Mouse (Mus musculus) neural tube, embryonic 13.5 days (tissue): ENCODE data around the gene Pot1a. TPM values are rescaled to one million over a fixed set of nuclear protein-coding genes. Genes with fewer than 3 reads are reported as not detected.

Experiments
- ATAC-seq: fragments of 200-750 bp; cut with Nextera tagmentation; 2 replicates; pipeline ENCODE4 v1.8.0; 2017; ENCODE audit warnings: low read depth, mild to moderate bottlenecking, moderate TSS enrichment, moderate library complexity
- H3K27ac ChIP-seq: fragments of 300-500 bp; sonication (generic); replicated peaks from 2 replicates; pipeline ENCODE4 v1.5.1; 2015; ENCODE audit warnings: moderate library complexity, mild to moderate bottlenecking, inconsistent platforms
- H3K27me3 ChIP-seq: fragments of 300-500 bp; sonication (generic); 2 replicates; pipeline ENCODE4 v1.6.1; 2015; ENCODE audit warnings: mild to moderate bottlenecking, inconsistent platforms
- H3K36me3 ChIP-seq: fragments of 300-500 bp; sonication (generic); 2 replicates; pipeline ENCODE4 v1.6.1; 2015; ENCODE audit warnings: mild to moderate bottlenecking, inconsistent platforms
- H3K4me1 ChIP-seq: fragments of 300-500 bp; sonication (generic); replicated peaks from 2 replicates; pipeline ENCODE4 v1.6.1; 2015; ENCODE audit warnings: inconsistent platforms
- H3K4me2 ChIP-seq: fragments of 300-500 bp; sonication (generic); 2 replicates; pipeline ENCODE4 v1.6.1; 2015; ENCODE audit warnings: inconsistent platforms, mild to moderate bottlenecking, moderate library complexity
- H3K4me3 ChIP-seq: fragments of 300-500 bp; sonication (generic); 2 replicates; pipeline ENCODE4 v1.5.1; 2015; ENCODE audit warnings: mild to moderate bottlenecking, inconsistent platforms
- H3K9ac ChIP-seq: fragments of 300-500 bp; sonication (generic); 2 replicates; pipeline ENCODE4 v1.6.1; 2015; ENCODE audit warnings: moderate library complexity, mild to moderate bottlenecking, inconsistent platforms
- H3K9me3 ChIP-seq: fragments of 300-500 bp; sonication (generic); 2 replicates; pipeline ENCODE4 v1.6.1; 2016; ENCODE audit warnings: inconsistent platforms
- WGBS: fragments of 180-500 bp; shearing (Covaris S2); methylation state at CpG from one replicate; pipeline ENCODE4 v1.1.7; 2015; 5-methylcytosine and 5-hydroxymethylcytosine counted together
- polyA plus RNA-seq: library from polyadenylated mRNA; unstranded; fragments of >200 nt; fragmentation: Nextera tagmentation; extraction: Ambion mirVana; gene quantifications from 2 replicates; pipeline ENCODE4 v1.2.1, GENCODE M21; 2015

Pot1a gene
- 28.5 and 32.8 TPM in 2 replicates for polyA plus RNA-seq

DNA sequence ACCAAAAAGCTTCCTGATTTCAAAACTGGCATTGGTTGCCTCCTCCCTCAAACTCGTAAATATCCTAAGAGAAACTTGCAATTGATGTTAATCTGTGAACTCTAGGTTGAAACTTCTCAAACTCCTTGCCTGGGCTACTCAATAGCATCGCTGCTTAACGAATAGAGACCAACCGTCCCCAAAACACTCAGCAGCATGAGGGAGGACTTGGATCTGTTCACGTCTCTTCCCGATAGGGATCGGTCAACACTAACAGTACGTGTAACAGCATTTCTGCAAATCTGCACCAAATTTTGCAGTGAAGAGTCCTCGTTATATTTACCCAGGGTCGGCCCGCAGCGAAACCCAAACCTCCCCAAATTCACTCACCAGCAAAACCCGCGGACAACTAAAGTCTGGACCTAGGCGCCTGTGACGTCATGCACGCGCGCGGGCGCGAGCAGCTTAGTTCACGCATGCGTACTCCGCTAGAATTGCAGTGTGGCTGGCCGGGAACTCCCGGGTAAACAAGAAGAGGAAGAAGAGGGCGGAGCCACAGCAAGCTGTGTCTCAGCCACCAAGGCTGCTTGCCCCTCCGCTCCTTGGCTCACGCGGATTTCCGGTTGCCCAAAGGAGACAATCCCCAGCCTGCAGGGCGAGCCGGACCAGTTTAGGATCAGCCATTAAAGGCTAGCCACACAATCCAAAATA is at the start of gene Pot1a:
TSS of gene Pot1a (minus strand) at position 441 of the 690 bp plus-strand sequence.
- H3K4me3 ChIP-seq = peak within 1 kb of the TSS; percentile 61

DNA sequence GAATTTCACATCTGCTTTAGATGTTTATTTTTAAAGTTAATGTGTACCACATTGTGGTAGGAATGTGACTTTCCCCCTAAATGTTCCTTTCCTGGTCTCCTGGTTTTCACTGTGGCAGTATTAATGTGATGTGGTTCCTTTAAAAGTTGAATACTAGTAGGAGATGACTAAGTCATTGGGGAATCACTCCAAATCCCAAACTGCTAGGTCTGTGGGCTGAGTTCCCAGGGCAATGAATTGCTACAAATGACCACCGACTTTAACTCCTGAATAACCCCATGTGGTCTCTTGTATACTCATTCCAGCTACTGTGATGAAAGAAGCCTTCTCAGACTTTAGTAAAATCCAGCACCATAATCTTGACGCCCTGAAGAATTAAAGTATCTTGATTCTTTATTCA is 27.2 kb upstream of the Pot1a start:
- 30% methylated on average over 2 of the region's 2 CpGs for WGBS
- Histone ChIP-seq H3K27ac (no peak overlapping the region), H3K36me3 (no peaks in the 10 kb centered on the region), H3K9ac (no peak overlapping the region), H3K9me3 (no peaks in the 10 kb centered on the region), H3K4me1 (no peaks in the 10 kb centered on the region), H3K4me3 (no peak overlapping the region), H3K4me2 (no peak overlapping the region), H3K27me3 (no peaks in the 10 kb centered on the region)
- ATAC-seq = no peak

More for the DNA sequence above, at the start of gene Pot1a:
- Histone ChIP-seq H3K36me3 (0 out of 2 replicates have a peak, but pooled peaks cover under 1% of the 10 kb centered on the region), H3K9me3 (no peaks in the 10 kb centered on the region), H3K4me1 (peaks cover 17% of the 10 kb centered on the region), H3K9ac (peak within 1 kb of the TSS; percentile 79), H3K4me2 (peak within 1 kb of the TSS; percentile 70), H3K27me3 (no peaks in the 10 kb centered on the region), H3K27ac (peak within 1 kb of the TSS; percentile 83)
- WGBS = under 1% methylated on average over 34 of the region's 34 CpGs
- peak; percentile 100 for ATAC-seq

DNA sequence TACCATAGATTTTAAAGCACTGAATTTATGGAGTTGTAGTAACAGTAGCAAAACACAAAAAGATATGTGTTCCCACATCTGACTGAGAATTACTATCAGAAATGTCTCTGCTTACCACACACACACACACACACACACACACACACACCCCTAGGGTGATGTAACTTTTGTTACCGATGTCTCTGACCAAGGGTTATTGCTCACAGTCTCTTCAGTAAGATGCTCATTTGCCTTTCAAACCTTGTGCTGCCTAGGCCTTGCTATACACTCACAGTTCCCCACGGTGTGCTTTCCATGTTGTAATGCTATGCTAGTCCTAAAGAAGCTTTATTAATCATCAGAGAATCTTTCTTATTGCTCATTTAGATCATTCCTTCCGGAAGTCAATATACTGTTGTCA is 3.0 kb downstream of the Pot1a start:
- peaks cover 17% of the 10 kb centered on the region for H3K4me1 ChIP-seq

DNA sequence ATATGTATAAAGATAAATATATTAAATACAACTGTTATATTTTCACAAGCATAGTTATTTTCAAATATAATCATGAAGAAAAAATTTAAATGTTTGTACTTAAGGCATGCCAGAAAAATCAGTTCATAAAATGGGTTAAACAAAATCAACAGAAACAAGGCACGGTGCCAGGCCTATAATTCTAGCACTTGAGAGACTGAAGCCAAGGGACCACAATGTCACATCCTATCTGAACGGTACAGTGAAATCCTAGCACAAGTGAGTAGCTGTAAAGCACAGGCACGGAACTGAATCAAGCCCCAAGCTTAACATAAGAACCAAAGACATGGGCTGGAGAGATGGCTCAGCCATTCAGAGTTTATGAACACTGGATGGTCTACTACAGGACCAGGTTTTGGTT is 6.8 kb downstream of the Pot1a start:
- Histone ChIP-seq H3K4me1 (peaks cover 4% of the 10 kb centered on the region), H3K9me3 (no peaks in the 10 kb centered on the region), H3K27ac (no peak overlapping the region), H3K36me3 (peaks cover 23% of the 10 kb centered on the region), H3K9ac (no peak overlapping the region), H3K4me3 (no peak overlapping the region), H3K27me3 (no peaks in the 10 kb centered on the region), H3K4me2 (no peak overlapping the region)
- ATAC-seq = no peak
- 83% methylated on average over 3 of the region's 3 CpGs for WGBS

More for the DNA sequence above, 3.0 kb downstream of the Pot1a start:
- Histone ChIP-seq H3K27me3 (no peaks in the 10 kb centered on the region), H3K36me3 (0 out of 2 replicates have a peak, but pooled peaks cover 8% of the 10 kb centered on the region), H3K4me3 (no peak overlapping the region), H3K9me3 (no peaks in the 10 kb centered on the region), H3K9ac (no peak overlapping the region), H3K27ac (no peak overlapping the region), H3K4me2 (no peak overlapping the region)
- WGBS = 88% methylated on average over 3 of the region's 3 CpGs
- ATAC-seq = no peak

DNA sequence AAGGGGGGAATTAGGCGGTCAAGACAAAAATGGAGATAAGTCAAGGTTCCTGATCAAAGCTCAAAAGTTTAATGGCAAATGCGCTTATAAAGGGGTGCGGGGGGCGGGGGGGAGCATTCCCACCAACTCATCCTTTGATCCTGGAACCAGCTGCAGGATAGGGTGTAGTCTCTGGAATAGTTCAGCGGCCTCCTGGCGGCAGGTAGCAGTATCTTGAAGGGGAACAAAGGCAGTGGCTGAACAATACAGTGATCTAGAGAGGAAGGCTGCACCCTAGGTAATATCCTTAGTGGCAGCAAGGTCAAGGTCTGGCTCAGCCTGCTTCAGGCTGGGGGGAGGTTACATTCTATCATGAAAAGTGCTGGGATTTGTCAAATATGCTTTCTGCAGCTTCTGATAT is 7.8 kb downstream of the Pot1a start:
- no peak overlapping the region for H3K4me2 ChIP-seq
- H3K27ac ChIP-seq = no peak overlapping the region
- no peaks in the 10 kb centered on the region for H3K9me3 ChIP-seq
- no peaks in the 10 kb centered on the region for H3K4me1 ChIP-seq
- peaks cover 29% of the 10 kb centered on the region for H3K36me3 ChIP-seq
- no peak overlapping the region for H3K4me3 ChIP-seq
- ATAC-seq = no peak
- no peak overlapping the region for H3K9ac ChIP-seq
- no peaks in the 10 kb centered on the region for H3K27me3 ChIP-seq
- WGBS = 79% methylated on average over 6 of the region's 6 CpGs

DNA sequence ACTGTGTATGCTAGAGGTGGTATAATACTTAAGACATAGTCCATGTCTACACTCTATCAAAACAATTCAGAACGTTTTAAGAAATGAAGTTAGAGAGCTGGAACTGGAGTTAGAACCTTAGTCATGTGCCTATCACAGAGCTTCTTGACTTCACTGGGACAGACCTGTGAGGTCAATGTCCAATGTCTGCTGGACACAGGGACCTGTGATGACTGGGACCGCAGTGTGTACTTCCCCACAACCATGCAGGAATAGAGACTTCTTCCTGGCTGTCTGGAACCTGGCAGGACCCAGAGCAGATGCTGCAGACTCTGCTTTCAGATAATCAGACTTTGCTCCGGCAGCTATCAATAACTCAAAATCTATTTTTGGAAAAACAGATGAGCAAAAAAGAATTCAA is 40.8 kb downstream of the Pot1a start:
- 94% methylated on average over 3 of the region's 3 CpGs for WGBS

DNA sequence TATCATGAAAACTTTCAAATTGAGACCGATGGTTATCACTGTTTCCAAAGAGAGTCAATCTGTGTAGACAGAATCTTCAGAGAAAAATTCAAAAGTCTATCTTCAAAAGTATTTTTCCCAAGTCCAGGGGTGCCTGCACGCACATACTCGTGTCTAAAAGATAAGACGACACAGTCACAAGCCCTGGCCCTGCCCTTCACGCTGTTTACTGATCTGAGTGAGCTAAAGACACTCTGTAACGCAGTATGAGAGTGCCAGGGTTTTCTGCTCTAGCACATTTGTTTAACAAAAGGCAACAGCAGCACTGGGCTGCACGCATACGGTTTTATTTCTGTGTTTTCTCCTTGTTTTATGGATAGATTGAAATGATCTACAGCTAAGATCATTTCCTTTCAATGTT is 41.5 kb downstream of the Pot1a start:
- Histone ChIP-seq H3K4me3 (no peak overlapping the region), H3K4me1 (peaks cover 5% of the 10 kb centered on the region; the same call in 1 of the 2 replicates), H3K9ac (no peak overlapping the region), H3K4me2 (no peak overlapping the region), H3K36me3 (peaks cover 40% of the 10 kb centered on the region), H3K27me3 (no peaks in the 10 kb centered on the region), H3K27ac (no peak overlapping the region), H3K9me3 (no peaks in the 10 kb centered on the region)
- 89% methylated on average over 8 of the region's 8 CpGs for WGBS
- ATAC-seq = peak; percentile 71; the same call in 1 of the 2 replicates

More for the DNA sequence above, 40.8 kb downstream of the Pot1a start:
- H3K4me3 ChIP-seq = no peak overlapping the region
- H3K9me3 ChIP-seq = no peaks in the 10 kb centered on the region
- peaks cover 37% of the 10 kb centered on the region for H3K36me3 ChIP-seq
- no peak for ATAC-seq
- no peak overlapping the region for H3K27ac ChIP-seq
- no peaks in the 10 kb centered on the region for H3K27me3 ChIP-seq
- H3K9ac ChIP-seq = no peak overlapping the region
- H3K4me2 ChIP-seq = no peak overlapping the region
- H3K4me1 ChIP-seq = peaks cover 5% of the 10 kb centered on the region; the same call in 1 of the 2 replicates

DNA sequence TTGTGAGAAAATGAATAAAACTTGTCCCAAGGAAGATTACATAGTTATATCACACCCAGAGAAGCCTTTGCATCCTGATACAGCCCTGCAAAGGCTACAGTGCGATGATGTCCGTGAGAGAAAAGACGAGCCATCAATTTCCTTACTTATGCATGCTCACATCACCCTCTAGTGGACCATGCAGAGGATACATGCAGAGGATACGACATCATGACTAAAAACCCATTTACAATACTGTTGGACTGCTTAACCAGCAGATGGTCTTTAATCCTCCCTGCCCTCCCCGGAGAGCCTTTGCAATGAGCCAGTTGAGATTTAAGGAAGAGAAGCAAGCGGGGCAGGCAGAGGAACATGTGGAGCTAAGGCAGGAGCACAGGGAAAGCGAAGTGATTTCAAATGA is 42.0 kb downstream of the Pot1a start:
- WGBS = 40% methylated on average over 7 of the region's 7 CpGs
- no peak overlapping the region for H3K9ac ChIP-seq
- no peak overlapping the region for H3K27ac ChIP-seq
- H3K4me3 ChIP-seq = no peak overlapping the region
- no peaks in the 10 kb centered on the region for H3K27me3 ChIP-seq
- H3K4me2 ChIP-seq = no peak overlapping the region
- peaks cover 40% of the 10 kb centered on the region for H3K36me3 ChIP-seq
- ATAC-seq = peak; percentile 93
- H3K9me3 ChIP-seq = no peaks in the 10 kb centered on the region
- peaks cover 5% of the 10 kb centered on the region; the same call in 1 of the 2 replicates for H3K4me1 ChIP-seq

DNA sequence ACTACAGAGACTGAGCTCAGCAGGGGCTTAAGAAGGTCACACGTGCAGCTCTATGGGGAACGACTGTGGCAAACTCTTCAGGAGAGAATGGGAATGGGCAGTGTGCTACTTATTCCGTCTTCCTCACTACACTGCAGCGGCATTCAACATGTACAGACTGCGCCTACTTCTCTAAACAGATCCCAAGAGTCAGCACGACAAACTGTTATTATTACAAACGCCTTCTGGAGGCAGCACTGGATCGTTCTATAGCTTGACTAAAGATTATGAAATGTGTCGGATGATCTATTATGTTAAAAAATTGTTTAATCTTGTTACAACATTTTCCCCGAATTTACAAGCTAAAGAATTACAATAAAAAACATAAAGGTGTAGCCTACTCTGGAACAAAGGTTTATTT is 42.8 kb downstream of the Pot1a start:
- Histone ChIP-seq H3K4me2 (no peak overlapping the region), H3K4me3 (no peak overlapping the region), H3K4me1 (peaks cover 5% of the 10 kb centered on the region; the same call in 1 of the 2 replicates), H3K36me3 (peaks cover 43% of the 10 kb centered on the region), H3K27me3 (no peaks in the 10 kb centered on the region), H3K9ac (no peak overlapping the region), H3K27ac (no peak overlapping the region), H3K9me3 (no peaks in the 10 kb centered on the region)
- no peak for ATAC-seq
- WGBS = 81% methylated on average over 10 of the region's 10 CpGs

DNA sequence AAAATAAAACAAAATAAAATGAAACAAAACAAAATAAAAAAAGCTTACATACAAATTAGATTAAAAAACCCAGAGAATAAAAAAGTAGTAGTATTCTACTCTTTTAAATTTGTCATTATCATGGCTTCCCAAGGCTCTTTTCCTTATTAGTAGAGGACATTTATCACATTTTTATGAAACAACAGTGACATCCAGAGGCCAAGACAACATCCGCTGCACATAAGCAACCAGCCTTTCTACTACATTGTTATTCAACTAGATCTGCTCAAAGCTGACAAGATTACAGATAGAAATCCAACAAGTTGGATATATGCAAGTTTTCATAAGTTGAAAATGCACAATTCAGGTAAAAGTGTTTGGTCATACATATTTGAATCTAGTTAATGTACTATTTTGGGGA is 56.4 kb downstream of the Pot1a start:
- H3K9ac ChIP-seq = no peak overlapping the region
- no peaks in the 10 kb centered on the region for H3K4me1 ChIP-seq
- H3K4me2 ChIP-seq = no peak overlapping the region
- H3K4me3 ChIP-seq = no peak overlapping the region
- ATAC-seq = no peak
- H3K36me3 ChIP-seq = peaks cover 26% of the 10 kb centered on the region; the same call in 1 of the 2 replicates
- 89% methylated on average over 1 of the region's 1 CpGs for WGBS
- H3K27ac ChIP-seq = no peak overlapping the region
- H3K27me3 ChIP-seq = no peaks in the 10 kb centered on the region
- H3K9me3 ChIP-seq = no peaks in the 10 kb centered on the region

DNA sequence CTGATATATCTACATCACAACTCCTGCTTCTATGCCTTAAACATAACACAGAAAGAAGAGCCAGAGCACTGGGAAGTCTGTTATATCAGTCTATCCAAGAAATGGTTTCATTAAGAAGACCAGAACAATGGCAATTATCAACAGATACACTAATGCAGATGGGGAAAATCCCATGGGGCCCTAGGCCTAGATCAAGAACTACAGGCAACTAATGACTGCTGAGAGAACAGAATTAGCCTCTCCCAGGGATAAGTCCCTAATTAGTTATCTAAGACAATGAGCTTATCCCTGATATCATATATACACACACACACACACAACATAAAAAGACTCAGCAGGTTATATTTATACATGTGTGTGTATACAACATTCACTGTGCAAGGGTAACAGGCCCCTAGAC is 72.5 kb downstream of the Pot1a start:
- ATAC-seq = peak; percentile 56
- Histone ChIP-seq H3K9me3 (no peaks in the 10 kb centered on the region), H3K4me2 (no peak overlapping the region), H3K27ac (0 out of 2 replicates have a peak overlapping the region, but pooled peaks have one; percentile 20), H3K9ac (no peak overlapping the region), H3K36me3 (no peaks in the 10 kb centered on the region), H3K27me3 (no peaks in the 10 kb centered on the region), H3K4me1 (0 out of 2 replicates have a peak, but pooled peaks cover 3% of the 10 kb centered on the region), H3K4me3 (no peak overlapping the region)

DNA sequence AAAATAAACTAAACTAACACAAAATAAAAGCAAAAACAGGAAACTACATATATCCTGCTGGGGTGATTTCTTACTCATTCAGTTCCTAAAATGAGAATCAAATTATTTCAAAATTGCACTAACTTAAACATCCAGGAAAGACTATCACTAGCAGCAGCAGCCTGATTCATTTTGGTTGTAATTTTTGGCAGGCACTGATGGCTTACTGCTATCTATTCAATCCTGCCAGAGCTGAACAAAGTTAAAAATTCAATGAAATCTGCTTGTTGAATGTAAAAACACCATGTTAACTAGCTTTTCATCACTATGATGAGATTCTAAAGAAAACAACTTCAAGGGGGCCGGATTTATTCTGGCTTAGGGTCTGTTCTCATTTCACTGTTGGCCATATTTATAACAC is 82.5 kb downstream of the Pot1a start:
- no peak overlapping the region for H3K4me3 ChIP-seq
- no peaks in the 10 kb centered on the region for H3K27me3 ChIP-seq
- H3K9me3 ChIP-seq = no peaks in the 10 kb centered on the region
- no peak overlapping the region for H3K27ac ChIP-seq
- no peak overlapping the region for H3K9ac ChIP-seq
- H3K36me3 ChIP-seq = no peaks in the 10 kb centered on the region
- 96% methylated on average over 1 of the region's 1 CpGs for WGBS
- H3K4me2 ChIP-seq = no peak overlapping the region
- no peak for ATAC-seq
- H3K4me1 ChIP-seq = no peaks in the 10 kb centered on the region

DNA sequence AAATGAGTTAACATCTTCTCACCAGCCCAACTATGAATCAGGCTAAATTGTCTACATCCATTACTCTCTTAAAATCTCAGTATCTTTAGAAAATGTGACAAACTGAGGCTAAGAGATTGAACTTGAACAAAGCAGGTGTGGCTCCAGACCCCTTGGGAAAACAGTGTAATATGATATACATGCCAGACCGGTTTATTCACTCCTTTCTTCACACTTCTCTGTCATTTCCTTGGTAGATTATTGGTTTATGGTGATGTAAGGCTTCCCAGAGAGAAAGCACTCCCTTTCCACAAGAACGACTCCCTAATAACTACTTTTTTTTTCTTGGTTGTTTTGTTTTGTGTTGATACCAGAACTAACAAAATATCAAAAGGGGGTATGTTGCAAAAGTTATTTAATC is 98.4 kb downstream of the Pot1a start:
- H3K36me3 ChIP-seq = no peaks in the 10 kb centered on the region
- no peaks in the 10 kb centered on the region for H3K9me3 ChIP-seq
- no peak overlapping the region for H3K4me2 ChIP-seq
- no peak overlapping the region for H3K9ac ChIP-seq
- no peaks in the 10 kb centered on the region for H3K4me1 ChIP-seq
- WGBS = 26% methylated on average over 2 of the region's 2 CpGs
- no peaks in the 10 kb centered on the region for H3K27me3 ChIP-seq
- no peak for ATAC-seq
- H3K4me3 ChIP-seq = no peak overlapping the region
- no peak overlapping the region for H3K27ac ChIP-seq
